Mouse (Mus musculus) megakaryocyte, embryonic 14.5 days (primary cell): ENCODE measurements at regions not wholly inside any gene's neighbourhood (a gene's known extent, or its start where the extent isn't known, plus 50 kb on each side); places are given as distances from the start of the nearest gene placed in this dataset.

ENCODE experiments used
- FLI1 ChIP-seq: IDR thresholded peaks from 2 replicates; pipeline ENCODE4 v1.6.1; 2012; ENCODE audit warnings: low read length, inconsistent platforms, mixed read lengths
- GATA1 ChIP-seq: IDR thresholded peaks from 3 replicates; pipeline ENCODE4 v1.6.1; 2012; ENCODE audit warnings: mixed read lengths, low read length, inconsistent platforms, borderline replicate concordance

GRCm38 (mm10) chr1:189080797-189081196 is 73.2 kb upstream of the Kctd3 start:
- no peak for TF ChIP-seq GATA1
- no peak for TF ChIP-seq FLI1
